In the genomic region with DNA sequence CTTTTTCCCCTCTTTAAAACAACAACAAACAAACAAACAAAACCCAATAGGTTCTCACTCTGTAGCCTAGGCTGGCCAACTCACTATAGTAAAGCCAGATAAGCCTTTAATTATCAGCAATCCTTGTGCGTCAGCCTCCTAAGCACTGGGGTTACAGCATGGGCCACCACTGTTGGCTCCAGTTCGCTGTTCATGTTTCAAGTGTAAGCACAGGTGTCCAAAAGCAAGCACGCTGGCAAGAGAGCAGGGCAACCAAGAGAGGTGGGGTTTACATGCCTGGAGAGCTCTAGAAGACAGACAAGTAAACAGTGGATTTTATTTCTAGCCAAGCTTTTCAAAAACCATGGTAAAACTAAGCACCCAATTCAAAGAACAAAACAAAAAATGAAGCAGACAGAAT, we compare ENCODE assay signal across 13 mouse cellular contexts. TPM values are rescaled to one million over a fixed set of nuclear protein-coding genes. Genes with fewer than 3 reads are reported as not detected.
"Had no signal": no experiment of that assay in that cellular context is flagged by ENCODE, and none has a peak within 500 bp of the region (broad histone marks: within the 10 kb centered on the region; RNA-seq: fewer than 3 reads in every experiment).

No protein-coding gene starts in this region.

- H3K27me3 ChIP-seq: limb, embryonic 15.5 days; liver, embryonic 13.5 days; midbrain, embryonic 13.5 days had no signal

- DNase-seq: kidney, adult 9 months; kidney, postnatal 10 days; kidney, postnatal 4 days; liver, embryonic 13.5 days; liver, postnatal 0 days; right cerebral cortex, postnatal 14 days had no signal

- ATAC-seq: inflammation-experienced regulatory T-cells, adult 6 months; intestine, postnatal 0 days; liver, postnatal 0 days; midbrain, embryonic 13.5 days had no signal

- H3K27ac ChIP-seq: left cerebral cortex, adult 2 months; limb, embryonic 15.5 days; liver, embryonic 13.5 days; midbrain, embryonic 13.5 days had no signal

- H3K9ac ChIP-seq: limb, embryonic 15.5 days; liver, embryonic 13.5 days; liver, postnatal 0 days; midbrain, embryonic 13.5 days had no signal

- H3K4me2 ChIP-seq: limb, embryonic 15.5 days; liver, embryonic 13.5 days; midbrain, embryonic 13.5 days had no signal

- H3K9me3 ChIP-seq: limb, embryonic 15.5 days; liver, embryonic 13.5 days; midbrain, embryonic 13.5 days had no signal

- H3K4me3 ChIP-seq: left cerebral cortex, adult 2 months; limb, embryonic 15.5 days; liver, embryonic 13.5 days; midbrain, embryonic 13.5 days had no signal

RNA-seq across cellular contexts. Expression of a gene that starts 0.7 kb away (rescaled TPM):
- polyA plus RNA-seq: inflammation-experienced regulatory T-cells, adult 6 months; intestine, postnatal 0 days; liver, postnatal 0 days; midbrain, embryonic 13.5 days; midbrain, postnatal 0 days; stomach, embryonic 16.5 days had no signal
